Mouse (Mus musculus): ENCODE data around the gene Cmtr1.

DNA sequence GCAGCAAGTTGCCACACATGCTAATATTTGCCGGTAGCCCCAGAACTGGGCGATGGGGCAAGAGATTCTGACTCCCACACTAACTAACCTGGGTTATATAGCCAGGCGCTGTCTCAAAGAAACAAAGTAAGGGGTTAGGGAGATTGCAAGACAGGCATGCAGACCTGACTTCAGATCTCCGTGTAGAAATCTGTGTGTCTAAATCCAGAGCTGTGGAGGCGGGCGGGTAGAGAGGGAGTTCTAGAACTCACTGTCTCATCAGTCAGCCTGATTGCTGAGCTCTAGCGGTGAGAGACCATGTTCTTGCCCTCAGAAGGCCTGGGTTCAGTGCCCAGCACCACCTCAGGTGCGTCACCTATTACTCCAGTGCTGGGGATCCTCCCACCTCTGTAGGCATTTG, 36.9 kb upstream of the Cmtr1 start:
- TF ChIP-seq POLR2A (IDR thresholded peaks at IDR 0.05; ENCODE audit: extremely low read depth, insufficient read depth, low read length): no peak
- no peak for TF ChIP-seq CTCF (IDR thresholded peaks at IDR 0.05; ENCODE audit: extremely low read depth, insufficient read depth, low read length)
